Mouse (Mus musculus) urinary bladder, postnatal 25 days (tissue): ENCODE measurements around the gene Dmrtc1c2.
"Not testable (repeated sequence)": the region's sequence is repeated elsewhere in the genome, so short reads cannot be mapped to it uniquely, and the experiment has no call there.

Experiments
- DNase-seq: peaks from one replicate; pipeline ENCODE4 v3.0.0; 2022; ENCODE audit warnings: low spot score

The Dmrtc1c2 gene

GRCm38 (mm10) chrX:102854516-102854915 lies at the start of gene Dmrtc1c2:
TSS of gene Dmrtc1c2 (minus strand) at chrX:102854616.
- DNase-seq: not testable (repeated sequence)

DNA sequence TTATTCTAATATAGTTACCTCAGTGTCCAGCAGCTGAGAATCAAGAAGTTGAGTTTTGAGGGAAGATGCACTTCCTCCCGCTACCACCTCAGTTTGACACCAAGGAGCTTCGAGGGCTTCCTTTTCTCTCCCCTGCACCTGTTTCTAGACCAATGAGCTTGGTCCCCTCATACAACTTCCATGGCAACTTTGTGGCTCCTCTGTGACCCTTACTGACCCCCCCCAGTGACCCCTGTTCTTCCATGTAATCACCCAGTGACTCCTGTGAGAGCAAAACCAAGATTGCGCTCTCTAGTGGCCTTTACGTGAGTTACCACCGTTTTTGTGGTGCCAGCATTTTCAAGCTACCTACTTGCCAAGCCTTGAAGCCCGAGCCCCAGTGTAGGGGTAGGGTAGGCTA lies 13.5 kb upstream of the Dmrtc1c2 start, which contains the start of gene 1700031F05Rik:
Gene 1700031F05Rik (minus strand): TSS at position 101 of the 400 bp plus-strand sequence.
- DNase-seq: no peak

GRCm38 (mm10) chrX:102812311-102812710 lies 42.1 kb downstream of the Dmrtc1c2 start:
- DNase-seq: no peak

- not testable (repeated sequence) for DNase-seq
Observed at GRCm38 (mm10) chrX:102802663-102803062, 51.8 kb downstream of the Dmrtc1c2 start, which contains the start of gene Dmrtc1c1. TSS of gene Dmrtc1c1 (plus strand) at chrX:102802963.
